Mouse (Mus musculus): ENCODE data around the gene Serping1.
"Not testable (repeated sequence)": the region's sequence is repeated elsewhere in the genome, so short reads cannot be mapped to it uniquely, and the experiment has no call there.

Serping1 gene

DNA sequence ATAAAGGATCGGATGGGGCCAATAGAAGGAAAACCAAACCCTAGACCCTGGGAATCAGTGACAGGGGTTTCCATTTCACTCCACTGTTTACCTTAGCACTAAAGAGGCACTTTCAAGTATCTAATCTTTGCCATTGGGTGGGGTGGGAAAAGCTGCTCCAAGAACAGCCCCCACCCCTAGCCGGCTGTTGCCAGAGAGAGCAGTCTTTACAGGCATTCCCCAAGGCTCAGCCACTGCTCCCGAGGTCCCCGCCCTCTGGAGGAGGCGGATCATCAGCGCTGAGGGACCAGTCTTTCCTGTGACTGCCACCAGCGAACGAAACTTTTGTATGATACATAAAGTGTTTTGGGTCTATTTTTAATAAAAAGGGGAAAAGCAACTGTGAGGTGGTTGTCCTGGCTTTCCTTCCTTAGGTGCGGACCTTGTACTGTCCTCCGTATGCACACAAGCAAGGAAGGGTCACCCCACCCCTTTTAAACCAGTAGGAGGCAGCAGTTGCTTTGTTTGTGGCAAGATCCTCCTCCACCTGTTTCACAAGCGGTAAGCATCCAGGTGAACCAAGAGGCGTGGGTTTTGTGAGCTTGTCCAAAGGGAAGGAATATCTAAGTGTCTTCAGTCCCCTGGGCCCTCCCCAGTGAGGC, 36.9 kb downstream of the Serping1 start:
- DNase-seq (ENCODE audit: low spot score in 2 of 2), result peak; percentile 37 to 62

- DNase-seq (ENCODE audit: low spot score in 2 of 2), result no peak
These were observed 37.8 kb downstream of the Serping1 start for GRCm38 (mm10) chr2:84737451-84737925.

DNA sequence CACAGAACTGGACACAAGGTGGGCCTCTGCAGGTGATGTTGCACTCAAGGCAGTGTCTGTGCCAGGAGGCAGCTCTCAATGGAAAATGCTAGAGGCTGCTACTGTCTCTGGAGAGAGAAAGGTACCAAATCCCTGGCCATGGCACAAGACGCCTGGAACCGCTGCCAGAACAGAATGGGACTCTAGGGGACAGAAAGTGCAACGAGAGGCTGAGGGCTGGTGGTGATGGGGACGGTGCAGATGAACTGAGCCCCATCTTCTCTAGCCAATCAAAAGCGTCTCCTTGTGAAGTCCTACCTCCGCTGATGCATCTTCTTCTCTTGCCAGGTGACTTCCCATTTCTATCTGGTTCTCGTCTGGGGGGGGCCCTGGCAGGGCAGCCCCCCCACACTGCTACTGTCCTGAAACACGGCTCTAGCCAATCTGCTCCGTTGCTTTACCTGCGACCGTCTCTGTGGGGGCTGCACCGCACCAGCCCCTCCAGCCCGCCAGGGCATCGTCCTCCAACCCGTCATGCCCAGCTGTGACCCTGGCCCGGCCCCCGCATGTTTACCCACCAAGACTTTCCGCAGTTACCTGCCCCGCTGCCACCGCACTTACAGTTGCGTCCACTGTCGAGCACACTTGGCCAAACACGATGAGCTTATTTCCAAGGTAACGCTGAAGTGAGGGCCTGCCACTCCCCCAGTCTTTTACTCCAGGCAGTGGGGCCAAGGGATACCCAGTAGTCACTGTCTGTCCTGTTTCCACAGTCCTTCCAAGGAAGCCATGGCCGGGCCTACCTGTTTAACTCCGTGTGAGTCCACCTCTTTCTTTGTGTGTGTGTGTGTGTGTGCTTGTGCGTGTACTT, 38.7 kb downstream of the Serping1 start:
- no peak for DNase-seq (ENCODE audit: low spot score in 2 of 2)

- no peak for DNase-seq (ENCODE audit: low spot score in 2 of 2)
These were observed 39.8 kb downstream of the Serping1 start for GRCm38 (mm10) chr2:84735346-84735920.

- DNase-seq (ENCODE audit: low spot score in 2 of 2), result no peak
These were observed 40.3 kb downstream of the Serping1 start for GRCm38 (mm10) chr2:84734919-84735318.

DNA sequence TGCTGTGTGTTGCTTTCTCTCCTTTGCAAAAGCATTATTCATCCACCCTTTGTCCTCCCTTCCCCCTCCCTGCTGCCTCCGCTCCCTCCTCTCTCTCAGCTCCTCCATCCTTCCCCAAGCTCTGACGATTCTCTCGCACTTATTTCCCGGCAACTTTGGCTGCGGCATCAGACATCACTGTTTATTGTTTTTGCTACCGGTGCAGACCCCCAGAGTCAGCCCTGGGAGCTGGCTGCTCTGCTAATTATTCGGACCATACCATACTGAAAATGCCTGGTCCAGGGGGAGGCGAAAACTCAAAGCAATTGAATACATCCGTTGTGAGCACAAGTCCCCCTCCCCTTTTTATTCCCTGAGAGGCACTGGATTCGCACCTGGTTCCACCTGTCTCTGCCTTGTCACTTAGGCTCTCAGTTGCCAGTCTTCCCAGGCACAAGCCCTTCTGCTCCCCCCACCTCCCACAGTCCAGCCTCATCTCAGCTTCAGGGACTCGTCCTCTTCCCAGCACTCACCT, 40.8 kb downstream of the Serping1 start:
- DNase-seq (ENCODE audit: low spot score in 2 of 2), result no peak

- peak; percentile 27 to 62 for DNase-seq (ENCODE audit: low spot score in 2 of 2)
These were observed 41.5 kb downstream of the Serping1 start, which contains the start of gene Ypel4 for GRCm38 (mm10) chr2:84733579-84734300. TSS of gene Ypel4 (plus strand) at chr2:84734058.

- DNase-seq (ENCODE audit: low spot score in 2 of 2), result no peak
These were observed 42.9 kb downstream of the Serping1 start for GRCm38 (mm10) chr2:84732394-84732793.

- no peak for DNase-seq (ENCODE audit: low spot score in 2 of 2)
These were observed 44.0 kb downstream of the Serping1 start for GRCm38 (mm10) chr2:84731206-84731605.

DNA sequence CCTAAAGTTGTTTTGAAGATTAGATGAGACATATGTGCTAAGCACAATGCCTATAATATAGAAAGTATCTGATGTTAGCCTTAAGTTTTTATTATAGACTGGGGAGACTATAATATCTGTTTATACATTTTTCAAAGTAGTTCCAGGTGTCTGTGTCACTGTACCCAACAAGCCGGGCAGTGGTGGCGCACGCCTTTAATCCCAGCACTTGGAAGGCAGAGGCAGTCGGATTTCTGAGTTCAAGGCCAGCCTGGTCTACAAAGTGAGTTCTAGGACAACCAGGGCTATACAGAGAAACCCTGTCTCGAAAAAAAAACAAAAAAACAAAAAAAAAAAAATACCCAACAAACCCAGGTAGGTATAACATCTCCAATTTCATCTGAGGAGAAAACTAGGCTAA, 47.1 kb downstream of the Serping1 start:
- DNase-seq (ENCODE audit: low spot score in 2 of 2), result not testable (repeated sequence)

- peak; percentile 90 to 95 for DNase-seq (ENCODE audit: low spot score in 2 of 2)
These were observed 47.9 kb downstream of the Serping1 start, which contains the start of gene Clp1 for GRCm38 (mm10) chr2:84727172-84727858. TSS of gene Clp1 (minus strand) at chr2:84727350.

GRCm38 (mm10) chr2:84726716-84727115, 48.5 kb downstream of the Serping1 start:
- DNase-seq (ENCODE audit: low spot score in 2 of 2), result no peak

GRCm38 (mm10) chr2:84725770-84726169, 49.5 kb downstream of the Serping1 start:
- DNase-seq (ENCODE audit: low spot score in 2 of 2), result no peak

- DNase-seq (ENCODE audit: low spot score in 2 of 2), result no peak
These were observed 51.4 kb downstream of the Serping1 start for GRCm38 (mm10) chr2:84723856-84724255.

DNA sequence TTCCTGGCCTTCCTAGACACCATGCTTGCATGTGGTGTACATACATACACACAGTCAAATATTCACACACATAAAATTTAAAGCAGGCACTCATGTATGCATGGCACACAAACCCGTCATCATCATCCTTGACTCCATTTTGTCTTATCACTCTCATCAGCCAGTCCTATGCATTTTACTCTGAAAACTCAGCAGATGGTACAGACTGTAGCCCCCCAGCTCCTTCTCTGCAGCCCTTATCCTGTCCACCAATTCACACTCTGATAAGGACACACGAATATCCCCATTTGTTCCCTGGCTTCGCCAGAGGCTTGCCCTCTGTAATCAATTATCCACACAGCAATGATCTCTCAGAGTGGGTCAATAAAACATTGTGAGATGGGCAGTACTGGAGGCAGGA, 54.1 kb downstream of the Serping1 start:
- no peak for DNase-seq (ENCODE audit: low spot score in 2 of 2)

- no peak for DNase-seq (ENCODE audit: low spot score in 2 of 2)
These were observed 54.5 kb downstream of the Serping1 start for GRCm38 (mm10) chr2:84720718-84721117.

DNA sequence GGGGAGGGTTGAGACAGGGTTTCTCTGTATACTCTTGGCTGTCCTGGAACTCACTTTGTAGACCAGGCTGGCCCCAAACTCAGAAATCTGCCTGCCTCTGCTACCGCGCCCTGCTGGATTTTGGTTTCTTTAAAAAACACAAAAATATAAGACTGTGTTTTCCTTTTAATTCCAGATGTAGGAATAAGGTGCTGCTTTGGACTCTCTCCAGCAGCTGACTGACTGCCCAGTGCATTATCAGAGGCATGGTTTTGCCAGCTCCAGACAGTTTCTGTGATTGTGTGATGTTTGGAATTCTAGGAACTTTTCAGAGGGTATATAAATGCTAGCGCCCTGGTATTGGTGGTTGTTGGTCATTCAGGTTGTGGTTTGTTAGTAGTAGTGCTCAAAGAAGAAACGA, 57.9 kb downstream of the Serping1 start:
- no peak for DNase-seq (ENCODE audit: low spot score in 2 of 2)

GRCm38 (mm10) chr2:84716423-84717355, 58.6 kb downstream of the Serping1 start:
- no peak for DNase-seq (ENCODE audit: low spot score in 2 of 2)

DNA sequence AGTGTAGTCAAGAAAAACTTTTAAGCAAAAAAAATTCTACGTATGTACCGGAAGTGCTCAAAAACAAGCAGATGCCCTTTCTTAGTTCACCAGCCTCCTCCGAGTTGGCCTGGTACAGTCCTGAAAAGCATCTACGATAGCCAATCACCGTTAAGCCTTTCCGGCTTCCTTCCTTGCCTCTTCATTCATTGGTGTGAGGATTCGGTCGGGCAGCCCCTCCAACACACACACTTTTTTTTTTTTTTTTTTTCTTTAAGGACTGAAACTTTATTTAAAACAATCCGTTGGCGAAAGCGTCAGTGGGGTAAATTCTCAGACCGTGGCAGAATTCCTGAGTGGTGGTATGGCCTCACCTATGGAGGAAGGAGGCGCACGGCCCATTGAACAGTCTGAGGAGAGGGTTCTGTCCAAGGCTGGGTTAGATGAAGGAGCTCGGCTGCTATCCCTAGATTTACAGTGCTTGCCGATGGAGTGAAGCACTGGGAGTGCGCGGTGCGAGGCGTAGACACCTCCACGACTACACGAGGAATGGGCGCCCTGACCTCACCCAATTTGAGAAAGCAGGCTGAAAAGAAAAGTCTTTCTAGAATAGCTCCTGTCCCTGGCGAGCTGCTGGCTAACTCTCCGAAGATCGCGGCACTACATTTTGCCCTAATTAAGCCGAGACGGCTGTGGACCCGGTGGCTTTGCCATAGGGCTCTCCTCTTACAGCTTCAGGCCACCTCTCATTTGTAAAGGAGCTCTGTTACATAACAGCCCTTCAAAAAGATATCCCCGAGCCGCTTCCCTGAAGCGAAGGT, 59.5 kb downstream of the Serping1 start:
- peak in 1 of 2 experiments; percentile 75 for DNase-seq (ENCODE audit: low spot score in 2 of 2)

Measured in urinary bladder, postnatal 4 days (tissue).